Mouse (Mus musculus) layer of hippocampus, adult 9-10 months (tissue): Measurements from ENCODE around the gene Adad2.

Experiments
- DNase-seq: peaks from one replicate; pipeline ENCODE4 v3.0.0; 2022; ENCODE audit warnings: low spot score

The Adad2 gene

DNA sequence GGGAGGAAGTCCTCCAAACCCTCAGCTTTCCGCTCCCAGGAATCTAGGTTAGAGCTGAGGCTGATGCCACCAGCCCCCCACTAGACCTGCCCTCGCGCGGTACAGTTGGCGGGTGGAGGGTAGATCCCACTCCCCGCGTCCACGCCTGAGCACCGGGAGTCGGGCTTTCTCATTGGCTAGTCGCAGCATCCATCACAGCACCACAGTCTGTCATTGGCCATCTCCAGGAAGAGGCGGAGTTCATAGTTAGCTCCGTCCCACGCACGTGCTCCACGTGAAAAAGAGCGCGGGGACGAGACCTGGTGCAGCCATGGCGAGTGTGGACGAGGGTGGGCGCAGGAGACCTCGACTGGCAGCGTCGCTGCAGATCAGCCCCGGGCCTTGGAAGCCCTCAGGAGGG, at the start of gene Adad2:
Adad2 (plus strand) TSS at position 277 of the 400 bp plus-strand sequence.
- DNase-seq, result no peak

DNA sequence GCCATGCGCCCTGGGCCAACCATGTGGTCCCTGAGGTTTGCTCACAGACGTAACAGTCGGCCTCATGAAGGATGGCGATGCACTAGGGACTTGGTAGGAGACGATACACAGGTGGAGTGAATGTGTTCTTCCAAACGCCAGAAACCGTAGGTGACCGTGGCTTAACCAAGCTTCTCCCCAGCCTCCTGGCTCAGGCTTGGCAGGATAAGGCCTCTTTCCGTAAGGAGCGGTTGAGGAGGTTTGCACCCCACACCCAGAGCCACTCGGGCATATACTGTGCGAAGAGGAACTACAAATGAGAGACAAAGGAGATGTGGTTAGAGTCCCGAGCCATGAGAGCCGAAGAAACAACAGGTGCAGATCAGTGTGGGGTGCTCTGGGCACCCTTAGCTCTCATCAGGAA, 48.7 kb upstream of the Adad2 start:
- no peak for DNase-seq

DNA sequence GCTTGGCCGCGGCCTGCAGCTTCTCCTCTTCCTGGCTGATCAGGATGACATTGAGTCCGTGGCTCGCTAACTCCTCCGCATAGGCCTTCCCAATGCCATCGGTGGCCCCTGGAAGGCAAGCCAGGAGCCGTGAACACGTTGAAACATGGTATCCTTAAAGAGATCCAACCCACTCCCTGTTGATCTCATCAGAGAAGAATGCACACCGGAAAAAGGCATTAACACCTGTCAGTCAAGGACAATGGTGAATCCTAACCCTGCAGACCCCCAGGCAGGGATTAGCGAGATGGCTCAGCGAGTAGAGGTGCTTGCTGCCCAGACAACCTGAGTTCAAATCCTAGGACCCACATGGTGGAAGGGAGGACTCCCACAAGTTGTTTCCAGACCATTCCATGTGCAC, 46.2 kb upstream of the Adad2 start:
- DNase-seq, result no peak

GRCm38 (mm10) chr8:119568251-119568650, 44.3 kb upstream of the Adad2 start:
- no peak for DNase-seq

- DNase-seq, result no peak
Measured at GRCm38 (mm10) chr8:119568951-119569350, 43.6 kb upstream of the Adad2 start.

DNA sequence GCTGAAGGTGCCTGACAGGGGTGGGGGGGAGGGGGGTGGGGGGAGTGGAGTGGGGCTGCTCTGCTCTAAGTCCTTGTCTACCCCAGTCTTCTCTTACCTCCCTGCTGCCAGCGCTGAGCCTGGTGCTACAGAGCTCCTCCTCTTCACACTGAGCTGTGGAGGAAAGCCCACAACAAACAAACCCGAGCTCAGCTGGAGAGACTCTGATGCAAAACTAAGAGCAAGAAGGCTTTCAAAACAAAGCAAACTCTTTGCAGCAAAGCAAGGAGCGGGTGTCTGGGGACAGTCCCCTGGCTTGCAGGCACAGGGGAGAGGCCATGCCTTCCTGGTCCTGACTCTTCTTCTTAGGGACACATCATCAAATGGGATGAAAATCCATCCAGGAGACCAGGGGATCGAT, 42.7 kb upstream of the Adad2 start:
- DNase-seq, result no peak

- no peak for DNase-seq
Measured at GRCm38 (mm10) chr8:119571135-119571534, 41.4 kb upstream of the Adad2 start.

GRCm38 (mm10) chr8:119572411-119572810, 40.1 kb upstream of the Adad2 start:
- no peak for DNase-seq

DNA sequence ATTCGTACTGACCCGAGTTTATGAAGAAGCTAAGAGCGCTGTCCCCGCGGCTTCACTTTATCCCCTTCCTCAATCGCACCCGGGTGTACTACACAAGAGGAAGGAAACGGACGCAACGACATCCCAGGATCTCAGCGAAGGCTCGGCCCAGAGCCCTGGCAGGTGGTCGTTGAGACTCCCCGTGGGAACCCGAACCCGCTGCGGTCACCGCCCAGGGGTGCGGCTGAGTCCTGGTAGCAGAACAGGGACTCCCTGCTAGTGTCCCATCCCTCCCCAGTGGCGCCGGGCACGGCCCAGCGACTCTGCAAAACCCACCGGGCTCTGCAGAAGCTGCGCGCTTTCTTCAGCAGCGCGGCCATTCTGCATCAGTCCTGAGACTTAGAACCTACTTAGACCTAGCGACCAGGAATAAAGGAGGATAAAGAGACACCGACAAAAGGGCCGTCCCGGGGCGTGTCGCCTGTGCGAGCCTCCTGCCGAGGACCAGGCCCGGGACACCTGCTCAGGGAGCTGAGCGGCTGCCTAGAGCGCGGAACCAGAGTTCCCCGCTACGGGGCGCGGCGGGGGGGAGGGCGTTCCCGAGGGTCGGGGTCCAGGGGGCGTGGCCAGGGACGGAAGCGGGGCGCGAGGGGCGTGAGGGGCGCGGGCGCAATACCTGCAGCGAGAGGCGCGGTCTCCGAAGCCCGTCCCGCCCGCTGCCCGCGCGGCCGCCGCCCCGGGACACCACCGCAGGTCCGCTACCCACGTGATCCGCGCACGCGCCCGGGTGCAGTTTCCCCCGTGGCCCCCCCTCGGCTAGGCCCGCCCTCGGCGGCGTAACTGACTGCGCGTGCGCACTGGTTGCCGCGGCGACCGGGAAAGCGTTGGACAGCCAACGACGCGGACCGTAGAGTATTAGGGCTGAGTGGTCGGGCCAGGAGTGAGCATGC, 37.8 kb upstream of the Adad2 start, which contains the start of the genes Hsdl1 and Dnaaf1:
Hsdl1 (minus strand) TSS at position 747 of the 929 bp plus-strand sequence.
Dnaaf1 (plus strand) TSS at position 799 of the 929 bp plus-strand sequence.
- peak; percentile 70 for DNase-seq

- no peak for DNase-seq
Measured at GRCm38 (mm10) chr8:119575366-119575726, 37.2 kb upstream of the Adad2 start.

- DNase-seq, result no peak
Measured at GRCm38 (mm10) chr8:119579096-119579495, 33.5 kb upstream of the Adad2 start.

- no peak for DNase-seq
Measured at GRCm38 (mm10) chr8:119580441-119581161, 31.9 kb upstream of the Adad2 start.

GRCm38 (mm10) chr8:119585901-119586300, 26.6 kb upstream of the Adad2 start:
- no peak for DNase-seq

DNA sequence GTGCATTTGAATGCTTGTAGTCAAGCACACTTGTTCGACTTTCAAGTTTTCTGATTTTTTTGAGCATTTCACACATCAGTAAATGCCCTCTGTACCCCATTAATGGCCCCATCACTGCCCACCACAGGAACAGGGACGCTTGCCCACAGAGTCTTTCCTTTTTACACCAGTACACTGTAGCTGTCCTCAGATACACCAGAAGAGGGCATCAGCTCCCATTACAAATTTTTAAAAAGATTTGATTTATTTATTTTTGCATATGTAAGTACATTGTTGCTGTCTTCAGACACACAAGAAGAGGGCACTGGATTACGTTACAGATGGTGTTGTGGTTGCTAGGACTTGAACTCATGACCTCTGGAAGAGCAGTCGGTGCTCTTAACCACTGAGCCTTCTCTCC, 24.2 kb upstream of the Adad2 start:
- no peak for DNase-seq

- DNase-seq, result no peak
Measured at GRCm38 (mm10) chr8:119588844-119589243, 23.7 kb upstream of the Adad2 start.

DNA sequence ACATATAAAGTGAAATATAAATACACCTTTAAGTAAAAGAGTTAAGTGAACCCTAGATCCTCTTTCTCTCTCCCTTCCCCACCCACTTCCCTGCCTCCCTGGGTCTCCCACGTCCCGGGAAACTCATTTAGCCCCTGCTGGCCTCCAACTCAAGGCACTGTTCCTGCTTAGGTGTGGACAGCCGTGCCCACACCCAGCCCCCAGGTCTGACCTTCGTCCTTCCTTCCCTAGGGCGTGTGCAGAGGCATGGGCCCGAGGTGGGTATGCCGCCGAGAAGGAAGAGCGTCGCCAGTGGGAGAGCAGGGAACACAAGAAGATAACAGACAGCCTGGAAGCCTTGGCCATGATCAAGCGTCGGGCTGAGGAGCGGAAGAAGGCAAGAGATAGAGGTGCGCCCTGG, 22.2 kb upstream of the Adad2 start:
- no peak for DNase-seq

DNA sequence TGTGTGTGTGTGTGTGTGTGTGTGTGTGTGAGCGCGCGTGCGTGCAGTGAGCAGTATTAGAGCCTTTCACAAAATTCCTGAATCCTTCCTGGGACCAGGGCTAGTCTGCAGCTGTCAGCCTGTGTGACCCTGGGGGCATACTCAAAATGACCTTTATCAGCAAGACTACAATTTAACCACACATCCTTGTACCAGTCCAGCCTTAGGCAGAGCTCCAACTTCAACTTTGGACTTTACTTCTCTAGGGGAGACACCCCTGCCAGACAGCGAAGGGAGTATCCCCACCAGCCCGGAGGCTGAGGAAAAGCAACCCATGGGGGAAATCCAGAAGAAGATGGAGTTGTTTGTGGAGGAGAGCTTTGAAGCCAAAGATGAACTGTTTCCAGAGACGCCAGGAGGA, 21.1 kb upstream of the Adad2 start:
- no peak for DNase-seq

GRCm38 (mm10) chr8:119603771-119604170, 8.8 kb upstream of the Adad2 start:
- DNase-seq, result no peak

- DNase-seq, result no peak
Measured at GRCm38 (mm10) chr8:119604398-119604803, 8.1 kb upstream of the Adad2 start.

DNA sequence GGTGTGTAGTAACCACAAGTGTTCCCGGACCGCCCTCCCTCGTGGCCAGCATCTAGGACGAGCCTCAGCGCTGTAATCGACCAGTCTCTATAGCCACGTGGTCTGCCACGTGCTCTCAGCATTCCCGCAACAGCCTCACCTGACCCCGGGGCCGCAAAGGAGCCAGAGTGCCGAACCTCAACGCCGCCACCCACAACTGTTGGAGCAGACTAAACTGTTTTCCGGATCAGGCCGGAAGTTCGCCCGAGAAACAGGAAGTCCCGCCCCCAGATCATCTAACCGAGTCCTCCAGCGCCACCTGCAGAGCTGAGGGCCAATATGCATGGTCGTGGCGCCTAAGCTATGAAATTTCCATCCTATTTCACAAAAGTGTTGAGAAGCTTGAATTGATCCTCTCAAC, 7.6 kb upstream of the Adad2 start, which contains the start of gene Taf1c:
Taf1c (minus strand) TSS at position 227 of the 400 bp plus-strand sequence.
- peak; percentile 87 for DNase-seq

GRCm38 (mm10) chr8:119606224-119606623, 6.3 kb upstream of the Adad2 start:
- DNase-seq, result no peak

DNA sequence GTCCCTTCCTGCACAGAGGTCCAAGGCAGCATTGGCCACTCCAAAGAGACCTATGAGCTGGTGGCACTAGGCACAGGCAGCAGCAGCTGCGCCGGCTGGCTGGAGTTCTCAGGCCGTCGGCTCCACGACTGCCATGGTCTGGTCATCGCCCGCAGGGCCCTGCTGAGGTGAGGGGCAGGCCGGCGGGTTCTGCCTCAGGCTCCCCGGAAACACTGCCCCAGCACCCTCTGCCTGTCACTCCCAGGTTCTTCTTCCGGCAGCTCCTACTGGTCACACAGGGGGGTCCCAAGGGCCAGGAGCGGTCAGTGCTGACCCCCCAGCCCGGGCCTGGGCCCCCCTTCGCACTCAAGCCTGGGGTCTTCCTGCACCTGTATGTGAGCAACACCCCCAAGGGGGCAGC, 2.5 kb downstream of the Adad2 start:
- no peak for DNase-seq

DNA sequence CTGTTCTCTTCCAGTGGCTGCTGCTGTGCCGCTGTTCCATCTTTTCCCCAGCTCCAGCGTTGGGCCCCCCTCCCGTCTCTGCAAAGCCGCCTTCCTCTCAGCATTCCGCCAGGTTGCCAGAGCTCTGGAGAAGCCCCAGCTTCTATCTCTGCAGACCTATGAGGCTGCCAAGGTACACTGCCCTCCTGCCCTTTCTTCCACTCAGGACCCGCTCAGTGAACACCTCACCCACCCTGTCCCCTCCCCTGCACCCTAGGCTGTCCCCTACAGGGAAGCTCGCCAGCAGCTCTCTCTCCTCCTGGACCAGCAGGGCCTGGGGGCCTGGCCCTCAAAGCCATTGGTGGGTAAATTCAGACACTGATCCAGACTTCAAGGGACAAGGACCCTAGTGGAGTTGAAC, 3.8 kb downstream of the Adad2 start:
- no peak for DNase-seq
